Mouse (Mus musculus) neural tube, embryonic 14.5 days (tissue): ENCODE results near the gene Cdk6. TPM values are rescaled to one million over a fixed set of nuclear protein-coding genes. Genes with fewer than 3 reads are reported as not detected.

Source experiments
- ATAC-seq: fragments of 200-750 bp; cut with Nextera tagmentation; 2 replicates; pipeline ENCODE4 v1.8.0; 2017; ENCODE audit warnings: low read depth, mild to moderate bottlenecking, moderate TSS enrichment, moderate library complexity
- H3K27ac ChIP-seq: fragments of 300-500 bp; sonication (generic); 2 replicates; pipeline ENCODE4 v1.5.1; 2014; ENCODE audit warnings: low read depth, mild to moderate bottlenecking, control low read depth, low read length, moderate library complexity, mixed read lengths
- H3K27me3 ChIP-seq: fragments of 300-500 bp; sonication (generic); 2 replicates; pipeline ENCODE4 v1.6.1; 2014; ENCODE audit warnings: low read length; ENCODE audit not compliant: control insufficient read depth, insufficient read depth
- H3K36me3 ChIP-seq: fragments of 300-500 bp; sonication (generic); 2 replicates; pipeline ENCODE4 v1.6.1; 2014; ENCODE audit warnings: low read length, mixed read lengths; ENCODE audit not compliant: control insufficient read depth, insufficient read depth
- H3K4me1 ChIP-seq: fragments of 300-500 bp; sonication (generic); 2 replicates; pipeline ENCODE4 v1.6.1; 2014; ENCODE audit warnings: low read length; ENCODE audit not compliant: control insufficient read depth, insufficient read depth
- H3K4me2 ChIP-seq: fragments of 300-500 bp; sonication (generic); 2 replicates; pipeline ENCODE4 v1.6.1; 2014; ENCODE audit warnings: mild to moderate bottlenecking, low read depth, low read length, control low read depth
- H3K4me3 ChIP-seq: fragments of 300-500 bp; sonication (generic); 2 replicates; pipeline ENCODE4 v1.5.1; 2014; ENCODE audit warnings: low read depth, low read length, control low read depth, mixed read lengths
- H3K9ac ChIP-seq: fragments of 300-500 bp; sonication (generic); replicated peaks from 2 replicates; pipeline ENCODE4 v1.6.1; 2014; ENCODE audit warnings: low read depth, mild to moderate bottlenecking, control low read depth, low read length, mixed read lengths
- H3K9me3 ChIP-seq: fragments of 300-500 bp; sonication (generic); 2 replicates; pipeline ENCODE4 v1.6.1; 2016; ENCODE audit warnings: low read length; ENCODE audit not compliant: control insufficient read depth
- WGBS: fragments of 180-500 bp; shearing (Covaris S2); extraction: QIAGEN DNeasy Blood & Tissue Kit; methylation state at CpG from one replicate; pipeline ENCODE4 v1.1.7; 2014; 5-methylcytosine and 5-hydroxymethylcytosine counted together
- polyA plus RNA-seq: library from polyadenylated mRNA; unstranded; fragments of >200 nt; fragmentation: Nextera tagmentation; extraction: Ambion mirVana; gene quantifications from 2 replicates; pipeline ENCODE4 v1.2.1, GENCODE M21; 2014

Gene Cdk6
- polyA plus RNA-seq, 1 experiment from 2014 or later: 12.2 TPM

- Histone ChIP-seq H3K4me2 (no peak overlapping the region), H3K4me1 (no peaks in the 10 kb centered on the region), H3K36me3 (peaks cover 14% of the 10 kb centered on the region), H3K27me3 (no peaks in the 10 kb centered on the region), H3K4me3 (no peak overlapping the region), H3K9me3 (no peaks in the 10 kb centered on the region), H3K27ac (no peak overlapping the region), H3K9ac (no peak overlapping the region)
- no peak for ATAC-seq
- 91% methylated on average over 2 of the region's 2 CpGs for WGBS
Observed at GRCm38 (mm10) chr5:3554198-3554597, 212.9 kb downstream of the Cdk6 start.

GRCm38 (mm10) chr5:3571266-3571665 is 230.0 kb downstream of the Cdk6 start, which contains the start of gene 1700109H08Rik:
1700109H08Rik (plus strand) TSS chr5:3571566.
- H3K4me2 ChIP-seq: no peak within 1 kb of the TSS
- WGBS: 96% methylated on average over 4 of the region's 4 CpGs
- H3K27me3 ChIP-seq: no peaks in the 10 kb centered on the region
- no peak within 1 kb of the TSS for H3K27ac ChIP-seq
- no peak within 1 kb of the TSS for H3K9ac ChIP-seq
- H3K36me3 ChIP-seq: peaks cover 51% of the 10 kb centered on the region
- no peak within 1 kb of the TSS for H3K4me3 ChIP-seq
- H3K9me3 ChIP-seq: no peaks in the 10 kb centered on the region
- H3K4me1 ChIP-seq: no peaks in the 10 kb centered on the region
- ATAC-seq: no peak

GRCm38 (mm10) chr5:3574825-3575224 is 233.5 kb downstream of the Cdk6 start:
- no peak overlapping the region for H3K4me3 ChIP-seq
- H3K36me3 ChIP-seq: peaks cover 65% of the 10 kb centered on the region
- H3K27ac ChIP-seq: no peak overlapping the region
- H3K27me3 ChIP-seq: no peaks in the 10 kb centered on the region
- H3K9me3 ChIP-seq: no peaks in the 10 kb centered on the region
- H3K9ac ChIP-seq: no peak overlapping the region
- H3K4me2 ChIP-seq: no peak overlapping the region
- no peaks in the 10 kb centered on the region for H3K4me1 ChIP-seq
- 98% methylated on average over 2 of the region's 2 CpGs for WGBS
- ATAC-seq: no peak

- Histone ChIP-seq H3K36me3 (peaks cover 59% of the 10 kb centered on the region), H3K9ac (no peak overlapping the region), H3K4me1 (no peaks in the 10 kb centered on the region), H3K27ac (no peak overlapping the region), H3K4me2 (no peak overlapping the region), H3K4me3 (no peak overlapping the region), H3K27me3 (no peaks in the 10 kb centered on the region), H3K9me3 (no peaks in the 10 kb centered on the region)
- 93% methylated on average over 2 of the region's 2 CpGs for WGBS
- ATAC-seq: no peak
Observed at GRCm38 (mm10) chr5:3577939-3578338, 236.7 kb downstream of the Cdk6 start.

GRCm38 (mm10) chr5:3579066-3579465 is 237.8 kb downstream of the Cdk6 start:
- no peak overlapping the region for H3K27ac ChIP-seq
- no peak overlapping the region for H3K4me2 ChIP-seq
- H3K4me3 ChIP-seq: no peak overlapping the region
- no peaks in the 10 kb centered on the region for H3K27me3 ChIP-seq
- no peak overlapping the region for H3K9ac ChIP-seq
- H3K36me3 ChIP-seq: peaks cover 59% of the 10 kb centered on the region
- ATAC-seq: no peak
- 95% methylated on average over 7 of the region's 7 CpGs for WGBS
- no peaks in the 10 kb centered on the region for H3K4me1 ChIP-seq
- H3K9me3 ChIP-seq: no peaks in the 10 kb centered on the region

Other genes starting within 250 kb of the Cdk6 start
- gene Fam133b, start 202.3 kb downstream of the Cdk6 start, polyA plus RNA-seq: 28.7 and 30.6 TPM in 2 replicates
- 4.3 and 5.8 TPM in 2 replicates for gene 1700109H08Rik, start 230.1 kb downstream of the Cdk6 start, polyA plus RNA-seq